Mouse (Mus musculus) bone marrow, adult 2 months (tissue): ENCODE results near the gene Pym1.

ENCODE experiments used
- CTCF ChIP-seq: fragments of 200-500 bp; IDR thresholded peaks from 2 replicates; pipeline ENCODE4 v1.5.1; 2011; ENCODE audit warnings: low read length, control low read depth; ENCODE audit not compliant: control insufficient read depth, insufficient read depth
- POLR2A ChIP-seq: fragments of 200-500 bp; IDR thresholded peaks from 2 replicates; pipeline ENCODE4 v1.6.1; 2011; ENCODE audit warnings: low read depth, mild to moderate bottlenecking, control low read depth, low read length, borderline replicate concordance; ENCODE audit not compliant: control insufficient read depth

DNA sequence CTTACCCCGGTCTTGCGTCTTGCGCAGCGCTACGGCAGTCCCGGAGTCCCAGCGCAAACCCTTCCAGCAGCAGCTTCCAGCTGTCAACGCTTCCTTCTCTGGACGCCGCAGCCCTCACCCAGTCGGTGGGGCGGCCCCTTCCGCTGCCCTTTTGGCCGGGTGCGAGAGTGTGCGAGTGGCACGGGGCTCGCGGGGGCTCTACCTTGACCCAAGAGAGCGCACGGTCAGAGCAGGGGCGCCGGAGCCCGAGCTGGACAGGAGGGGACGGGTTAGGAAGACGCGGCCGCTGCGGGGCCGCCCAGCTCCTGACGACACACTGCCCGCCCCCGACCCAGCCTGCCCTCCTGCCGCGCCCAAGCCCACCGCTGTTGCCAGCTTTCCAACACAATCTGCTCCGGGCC lies 3.9 kb upstream of the Pym1 start:
- TF ChIP-seq CTCF (no peak), POLR2A (peak; percentile 53; the same call in 1 of the 2 replicates)
